Mouse (Mus musculus) ES-E14 (cell line): ENCODE data around the gene Dnajb9.

Experiments used
- HCFC1 ChIP-seq: IDR thresholded peaks from 2 replicates; pipeline ENCODE4 v1.6.1; 2012; ENCODE audit warnings: low read length, inconsistent platforms, borderline replicate concordance; ENCODE audit not compliant: insufficient read depth
- MAFK ChIP-seq: IDR thresholded peaks from 2 replicates; pipeline ENCODE4 v1.6.1; 2014; ENCODE audit warnings: mild to moderate bottlenecking, low read depth, low read length, inconsistent platforms; ENCODE audit not compliant: insufficient read depth
- ZNF384 ChIP-seq: IDR thresholded peaks from 2 replicates; pipeline ENCODE4 v1.6.1; 2012; ENCODE audit warnings: low read depth, low read length, inconsistent platforms

DNA sequence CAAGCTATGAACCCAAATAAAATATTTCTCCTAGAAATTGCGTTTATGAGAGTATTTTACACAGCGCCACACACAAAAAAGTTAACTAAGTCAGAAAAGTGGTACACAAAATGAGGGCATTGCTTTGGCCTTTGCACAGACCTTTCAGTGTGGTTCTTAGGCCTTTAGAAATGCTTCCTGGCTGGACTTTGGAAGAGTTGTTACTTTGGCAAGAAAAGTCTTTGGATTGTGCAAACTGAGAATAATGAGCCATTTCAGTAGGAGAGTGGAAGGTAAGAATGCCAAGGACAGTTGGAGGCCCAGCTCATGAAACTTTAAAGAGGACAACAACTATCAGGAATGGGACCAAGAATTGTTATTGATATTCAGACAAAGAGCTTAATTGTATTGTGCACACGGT lies 35.6 kb upstream of the Dnajb9 start:
- no peak for TF ChIP-seq ZNF384
- TF ChIP-seq HCFC1 = no peak
- no peak for TF ChIP-seq MAFK
